Mouse (Mus musculus) lung, postnatal 0 days (tissue): ENCODE data around the gene Wdr20. TPM values are rescaled to one million over a fixed set of nuclear protein-coding genes. Genes with fewer than 3 reads are reported as not detected.

Experiments
- ATAC-seq: fragments of 200-750 bp; cut with Nextera tagmentation; 2 replicates; pipeline ENCODE4 v1.8.0; 2017; ENCODE audit warnings: moderate library complexity
- DNase-seq: peaks from one replicate; pipeline ENCODE4 v3.0.0-alpha.2; 2016; ENCODE audit warnings: low spot score
- H3K27ac ChIP-seq: fragments of 300-500 bp; sonication (generic); 2 replicates; pipeline ENCODE4 v1.5.1; 2014; ENCODE audit warnings: antibody characterized with exemption, mild to moderate bottlenecking, low read length, mixed read lengths
- H3K27me3 ChIP-seq: fragments of 300-500 bp; sonication (generic); replicated peaks from 2 replicates; pipeline ENCODE4 v1.6.1; 2014; ENCODE audit warnings: low read length, mixed read lengths; ENCODE audit not compliant: insufficient read depth
- H3K36me3 ChIP-seq: fragments of 300-500 bp; sonication (generic); 2 replicates; pipeline ENCODE4 v1.6.1; 2014; ENCODE audit warnings: low read length, mixed read lengths; ENCODE audit not compliant: insufficient read depth
- H3K4me1 ChIP-seq: fragments of 300-500 bp; sonication (generic); 2 replicates; pipeline ENCODE4 v1.6.1; 2014; ENCODE audit warnings: antibody characterized with exemption, low read depth, low read length, mixed read lengths; ENCODE audit not compliant: insufficient read depth
- H3K4me2 ChIP-seq: fragments of 300-500 bp; sonication (generic); replicated peaks from 2 replicates; pipeline ENCODE4 v1.6.1; 2014; ENCODE audit warnings: low read depth, mild to moderate bottlenecking, low read length, moderate library complexity, mixed read lengths
- H3K4me3 ChIP-seq: fragments of 300-500 bp; sonication (generic); 2 replicates; pipeline ENCODE4 v1.5.1; 2014; ENCODE audit warnings: low read depth, low read length
- H3K9ac ChIP-seq: fragments of 300-500 bp; sonication (generic); replicated peaks from 2 replicates; pipeline ENCODE4 v1.6.1; 2014; ENCODE audit warnings: low read depth, mild to moderate bottlenecking
- H3K9me3 ChIP-seq: fragments of 300-500 bp; sonication (generic); 2 replicates; pipeline ENCODE4 v1.6.1; 2016; ENCODE audit warnings: low read length, mixed read lengths
- CTCF ChIP-seq: IDR thresholded peaks from 2 replicates; pipeline ENCODE4 v1.5.1; 2016; ENCODE audit warnings: antibody characterized with exemption, mild to moderate bottlenecking
- EP300 ChIP-seq: IDR thresholded peaks from 2 replicates; pipeline ENCODE4 v1.6.1; 2016; ENCODE audit warnings: antibody characterized with exemption, mild to moderate bottlenecking, control low read depth
- WGBS: fragments of 180-500 bp; shearing (Covaris S2); extraction: QIAGEN DNeasy Blood & Tissue Kit; methylation state at CpG from one replicate; pipeline ENCODE4 v1.1.7; 2014; 5-methylcytosine and 5-hydroxymethylcytosine counted together
- polyA plus RNA-seq: library from polyadenylated mRNA; unstranded; fragments of >200 nt; fragmentation: Nextera tagmentation; extraction: Ambion mirVana; gene quantifications from 2 replicates; pipeline ENCODE4 v1.2.1, GENCODE M21; 2015

Gene Wdr20
- polyA plus RNA-seq, 1 experiment from 2014 or later = 12.5 TPM

DNA sequence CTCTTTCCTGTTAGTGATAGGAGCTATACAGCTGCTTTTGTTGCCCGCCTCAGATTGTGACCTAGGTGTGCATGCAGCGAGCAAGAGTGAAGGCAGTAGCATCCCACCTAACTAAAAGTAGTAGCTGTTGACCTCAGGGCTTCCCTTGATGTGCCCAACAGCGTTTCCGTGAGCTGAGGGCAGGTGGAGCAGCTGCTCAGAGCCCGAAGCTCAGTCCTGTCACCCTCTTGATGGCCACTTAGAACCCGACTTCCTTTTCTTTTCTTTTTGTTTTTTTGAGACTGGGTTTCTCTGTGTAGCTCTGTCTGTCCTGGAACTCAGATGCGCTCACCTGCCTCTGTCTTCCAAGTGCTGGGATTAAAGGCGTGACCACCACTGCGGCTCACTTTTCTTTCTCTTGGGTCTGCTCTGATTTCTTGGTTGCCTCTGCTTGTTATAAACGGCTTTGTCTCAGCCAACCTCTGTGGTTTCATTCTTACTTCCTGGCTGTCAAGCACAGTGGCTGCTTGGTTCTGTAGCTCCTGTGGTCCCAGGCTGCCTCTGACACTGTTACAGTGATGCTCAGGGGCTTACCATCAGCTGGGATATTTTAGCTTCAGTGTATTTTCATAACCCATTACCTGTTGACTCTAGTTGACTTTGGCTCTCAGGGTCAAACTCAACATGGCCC lies 13.2 kb downstream of the Wdr20 start:
- 63% methylated on average over 10 of the region's 10 CpGs for WGBS
- H3K36me3 ChIP-seq = peaks cover 4% of the 10 kb centered on the region; the same call in 1 of the 2 replicates
- H3K4me2 ChIP-seq = no peak overlapping the region
- no peaks in the 10 kb centered on the region for H3K9me3 ChIP-seq
- no peak overlapping the region for H3K27ac ChIP-seq
- no peak for DNase-seq
- TF ChIP-seq EP300 (no peak), CTCF (no peak)
- H3K27me3 ChIP-seq = no peaks in the 10 kb centered on the region
- no peak overlapping the region for H3K4me3 ChIP-seq
- no peaks in the 10 kb centered on the region for H3K4me1 ChIP-seq
- no peak for ATAC-seq
- no peak overlapping the region for H3K9ac ChIP-seq

DNA sequence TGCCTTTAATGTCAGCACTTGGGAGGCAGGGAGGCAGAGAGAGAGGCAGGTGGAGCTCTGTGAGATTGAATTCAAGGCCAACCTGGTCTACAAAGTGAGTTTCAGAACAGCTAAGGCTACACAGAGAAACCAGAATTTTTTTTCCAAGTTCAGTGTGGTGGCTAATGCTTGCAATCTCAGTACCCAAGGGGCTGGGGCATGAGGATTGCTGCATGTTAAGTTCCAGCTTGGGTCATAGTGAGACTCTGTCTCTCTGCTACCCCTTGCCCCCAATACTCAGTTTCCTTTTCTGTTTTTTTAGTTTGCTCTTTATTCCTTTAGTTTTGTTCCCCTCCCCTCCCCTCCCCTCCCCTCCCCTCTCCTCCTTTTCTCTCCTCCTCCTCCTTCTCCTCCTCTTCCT lies 15.0 kb downstream of the Wdr20 start:
- Histone ChIP-seq H3K4me1 (no peaks in the 10 kb centered on the region), H3K4me3 (no peak overlapping the region), H3K4me2 (no peak overlapping the region), H3K27me3 (no peaks in the 10 kb centered on the region), H3K9me3 (no peaks in the 10 kb centered on the region), H3K27ac (no peak overlapping the region), H3K36me3 (peaks cover 4% of the 10 kb centered on the region; the same call in 1 of the 2 replicates), H3K9ac (no peak overlapping the region)
- DNase-seq = no peak
- TF ChIP-seq EP300 (no peak), CTCF (no peak)
- ATAC-seq = no peak

DNA sequence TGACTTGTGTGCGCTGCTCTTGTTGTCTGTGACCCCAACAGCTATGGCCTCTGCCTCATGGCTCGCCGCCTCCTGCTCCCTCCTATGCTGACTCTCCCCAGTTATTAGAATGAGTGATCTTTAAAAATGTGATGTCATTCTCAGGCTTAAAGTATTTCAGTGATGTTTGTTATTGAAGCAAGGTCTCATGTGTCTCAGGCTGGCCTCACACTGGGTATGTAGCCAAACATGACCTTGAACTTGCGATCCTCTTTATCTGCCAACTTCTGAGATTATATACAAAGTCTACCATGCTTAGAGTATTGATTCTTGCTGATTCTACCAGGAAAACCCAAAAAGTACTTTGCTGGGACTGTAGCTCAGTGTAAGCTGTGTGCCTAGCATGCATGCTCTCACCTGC lies 16.2 kb downstream of the Wdr20 start:
- Histone ChIP-seq H3K27me3 (no peaks in the 10 kb centered on the region), H3K4me1 (no peaks in the 10 kb centered on the region), H3K4me2 (no peak overlapping the region), H3K4me3 (no peak overlapping the region), H3K27ac (no peak overlapping the region), H3K9me3 (no peaks in the 10 kb centered on the region), H3K9ac (no peak overlapping the region), H3K36me3 (peaks cover 4% of the 10 kb centered on the region; the same call in 1 of the 2 replicates)
- 97% methylated on average over 4 of the region's 4 CpGs for WGBS
- TF ChIP-seq CTCF = no peak
- no peak for TF ChIP-seq EP300
- no peak for ATAC-seq
- DNase-seq = no peak

DNA sequence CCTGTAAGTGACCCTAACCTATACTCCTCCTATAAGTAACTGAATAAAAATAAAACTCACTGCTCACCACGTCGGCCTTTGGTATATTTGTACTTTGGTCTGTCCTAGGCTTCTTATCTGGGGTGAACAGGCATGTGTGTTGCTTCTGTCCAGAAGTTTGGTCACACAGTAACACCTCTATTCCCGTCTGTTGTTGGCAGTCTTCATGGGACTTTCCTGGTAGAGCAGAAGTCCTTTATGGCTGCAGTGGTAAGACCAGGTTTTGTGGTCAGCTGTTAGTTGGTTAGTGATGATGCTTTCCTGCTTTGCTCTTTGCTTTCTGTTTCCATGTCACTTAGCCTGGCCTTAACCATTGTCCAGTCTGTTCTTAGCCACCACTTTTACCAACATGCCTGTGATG lies 19.4 kb downstream of the Wdr20 start:
- DNase-seq (no peak), ATAC-seq (no peak)
- TF ChIP-seq CTCF (no peak), EP300 (no peak)
- Histone ChIP-seq H3K36me3 (peaks cover 4% of the 10 kb centered on the region; the same call in 1 of the 2 replicates), H3K9me3 (no peaks in the 10 kb centered on the region), H3K9ac (no peak overlapping the region), H3K4me1 (no peaks in the 10 kb centered on the region), H3K27me3 (no peaks in the 10 kb centered on the region), H3K4me3 (no peak overlapping the region), H3K4me2 (no peak overlapping the region), H3K27ac (no peak overlapping the region)
- WGBS = 73% methylated on average over 3 of the region's 3 CpGs

DNA sequence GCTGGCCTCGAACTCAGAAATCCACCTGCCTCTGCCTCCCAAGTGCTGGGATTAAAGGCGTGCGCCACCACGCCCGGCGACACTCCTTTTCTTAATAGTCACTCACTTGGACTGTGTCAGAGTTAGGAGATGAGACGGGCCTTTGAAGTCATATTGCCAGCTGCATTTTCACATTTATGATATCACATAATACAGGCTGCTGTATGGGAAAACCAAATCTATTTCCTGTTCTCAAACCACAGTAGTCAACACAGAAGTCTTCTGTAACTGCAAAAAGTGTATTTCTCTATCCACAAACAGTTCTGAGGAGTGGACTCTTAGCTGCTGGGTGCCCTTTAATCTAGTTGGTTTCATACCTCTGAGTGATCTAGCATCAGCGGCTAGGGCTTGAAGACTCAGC lies 21.2 kb downstream of the Wdr20 start:
- Histone ChIP-seq H3K9me3 (no peaks in the 10 kb centered on the region), H3K9ac (no peak overlapping the region), H3K4me3 (no peak overlapping the region), H3K27ac (no peak overlapping the region), H3K4me1 (no peaks in the 10 kb centered on the region), H3K4me2 (no peak overlapping the region), H3K36me3 (peaks cover 4% of the 10 kb centered on the region; the same call in 1 of the 2 replicates), H3K27me3 (no peaks in the 10 kb centered on the region)
- no peak for TF ChIP-seq EP300
- TF ChIP-seq CTCF = no peak
- DNase-seq (no peak), ATAC-seq (no peak)
- WGBS = 89% methylated on average over 7 of the region's 8 CpGs

DNA sequence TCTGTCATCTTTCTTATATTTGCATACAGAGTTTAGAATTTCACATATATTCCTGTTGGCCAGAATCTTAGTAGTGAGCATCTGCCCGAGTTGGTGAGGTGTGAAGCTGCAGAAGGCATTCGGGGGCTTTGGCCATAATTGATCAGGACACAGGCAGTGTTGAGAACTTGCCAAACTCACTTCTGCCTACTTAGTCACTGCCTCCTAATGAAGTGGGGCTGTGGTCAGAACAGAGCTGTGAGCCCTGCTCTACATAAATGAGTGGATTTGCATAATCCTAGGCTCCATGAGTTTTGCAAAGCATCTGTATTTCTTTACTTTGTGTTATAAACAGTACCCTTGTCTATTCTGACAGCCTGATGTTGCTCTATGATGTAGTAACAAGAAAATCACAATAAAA lies 24.6 kb downstream of the Wdr20 start:
- H3K4me3 ChIP-seq = no peak overlapping the region
- 80% methylated on average over 2 of the region's 2 CpGs for WGBS
- H3K27me3 ChIP-seq = no peaks in the 10 kb centered on the region
- no peak for ATAC-seq
- H3K4me2 ChIP-seq = no peak overlapping the region
- H3K9ac ChIP-seq = no peak overlapping the region
- H3K9me3 ChIP-seq = no peaks in the 10 kb centered on the region
- no peaks in the 10 kb centered on the region for H3K4me1 ChIP-seq
- no peak for DNase-seq
- TF ChIP-seq EP300 = no peak
- no peak for TF ChIP-seq CTCF
- H3K36me3 ChIP-seq = no peaks in the 10 kb centered on the region
- no peak overlapping the region for H3K27ac ChIP-seq

DNA sequence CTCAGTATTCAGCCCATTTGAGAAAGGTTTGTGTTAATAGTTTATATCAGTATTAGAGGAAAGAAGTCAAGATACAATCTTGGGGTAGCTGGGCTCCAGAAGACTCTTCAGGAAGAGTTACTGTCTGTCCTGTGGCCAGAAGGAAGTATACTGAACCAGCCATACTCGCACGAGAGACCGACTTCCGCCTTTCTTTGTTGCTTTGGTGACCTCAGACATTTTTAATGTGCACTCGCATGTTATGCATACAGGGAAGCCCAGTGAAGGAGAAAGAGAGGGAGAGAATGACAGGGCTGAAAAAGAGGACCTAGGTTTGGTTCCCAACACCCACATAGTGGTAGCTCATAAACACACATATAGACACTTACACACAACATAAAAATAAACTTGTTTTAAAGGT lies 26.8 kb downstream of the Wdr20 start:
- no peaks in the 10 kb centered on the region for H3K36me3 ChIP-seq

More for the DNA sequence above, 26.8 kb downstream of the Wdr20 start:
- no peak for TF ChIP-seq CTCF
- TF ChIP-seq EP300 = no peak
- no peak overlapping the region for H3K9ac ChIP-seq
- DNase-seq (no peak), ATAC-seq (no peak)
- WGBS = 77% methylated on average over 5 of the region's 5 CpGs
- H3K27ac ChIP-seq = no peak overlapping the region
- H3K4me3 ChIP-seq = no peak overlapping the region
- H3K27me3 ChIP-seq = no peaks in the 10 kb centered on the region
- no peaks in the 10 kb centered on the region for H3K9me3 ChIP-seq
- no peak overlapping the region for H3K4me2 ChIP-seq
- H3K4me1 ChIP-seq = no peaks in the 10 kb centered on the region
